In genomic region chr9:119082039-119082438, GRCm38 (mm10) we compare ENCODE assay signal across 10 mouse cellular contexts. TPM values are rescaled to one million over a fixed set of nuclear protein-coding genes. Genes with fewer than 3 reads are reported as not detected.
DNase-seq lines count a peak whose midpoint lies in the region; ATAC-seq and TF ChIP-seq lines count a peak whose summit lies in the region.
"Had no signal": no experiment of that assay in that cellular context is flagged by ENCODE, and none has a peak within 500 bp of the region (broad histone marks: within the 10 kb centered on the region; RNA-seq: fewer than 3 reads in every experiment).

No protein-coding gene starts in this region.

- H3K9me3 ChIP-seq in stomach, embryonic 14.5 days (ENCODE audit: control insufficient read depth, low read depth, low read length): no peaks in the 10 kb centered on the region
- H3K9me3 ChIP-seq in stomach, postnatal 0 days (ENCODE audit: control insufficient read depth, low read length): no peaks in the 10 kb centered on the region
- H3K9me3 ChIP-seq in forebrain, embryonic 16.5 days (ENCODE audit: control insufficient read depth, low read length): no peaks in the 10 kb centered on the region
- no peaks in the 10 kb centered on the region for H3K9me3 ChIP-seq in midbrain, embryonic 11.5 days (ENCODE audit: control insufficient read depth, low read length)

- peak; percentile 36; the same call in 1 of the 2 replicates for ATAC-seq in stomach, embryonic 14.5 days (ENCODE audit: insufficient number of reproducible peaks, insufficient read depth, low FRiP score, low read depth)
- no peak for ATAC-seq in stomach, postnatal 0 days (ENCODE audit: low FRiP score, low TSS enrichment)
- ATAC-seq in forebrain, embryonic 16.5 days: peak; percentile 74
- peak; percentile 92 for ATAC-seq in midbrain, embryonic 11.5 days (ENCODE audit: low FRiP score)
- ATAC-seq: Patski had no signal

- H3K4me1 ChIP-seq in stomach, embryonic 14.5 days (ENCODE audit: control insufficient read depth, insufficient read depth, low read length): peaks cover 16% of the 10 kb centered on the region
- H3K4me1 ChIP-seq in stomach, postnatal 0 days (replicated peaks; ENCODE audit: control insufficient read depth, insufficient read depth): no peaks in the 10 kb centered on the region
- peaks cover 10% of the 10 kb centered on the region for H3K4me1 ChIP-seq in forebrain, embryonic 16.5 days (replicated peaks; ENCODE audit: control insufficient read depth, insufficient read depth, low read length)
- H3K4me1 ChIP-seq in midbrain, embryonic 11.5 days (ENCODE audit: control insufficient read depth, insufficient read depth, low read length): peaks cover 13% of the 10 kb centered on the region
- H3K4me1 ChIP-seq in cerebellum, adult 2 months (ENCODE audit: control insufficient read depth, insufficient read depth, low read length): no peaks in the 10 kb centered on the region; the same call in 1 of the 2 replicates

- no peak overlapping the region for H3K9ac ChIP-seq in stomach, embryonic 14.5 days (replicated peaks; ENCODE audit: low read depth, low read length)
- no peak overlapping the region for H3K9ac ChIP-seq in stomach, postnatal 0 days (ENCODE audit: low read length)
- peak overlapping the region; percentile 35; the same call in 1 of the 2 replicates for H3K9ac ChIP-seq in forebrain, embryonic 16.5 days (replicated peaks; ENCODE audit: low read depth, low read length)
- peak overlapping the region; percentile 40 for H3K9ac ChIP-seq in midbrain, embryonic 11.5 days (ENCODE audit: low read length)

- H3K27me3 ChIP-seq in stomach, embryonic 14.5 days (ENCODE audit: control insufficient read depth, insufficient read depth, low read length): no peaks in the 10 kb centered on the region
- no peaks in the 10 kb centered on the region for H3K27me3 ChIP-seq in stomach, postnatal 0 days (ENCODE audit: control insufficient read depth, insufficient read depth, low read length)
- H3K27me3 ChIP-seq in forebrain, embryonic 16.5 days (replicated peaks; ENCODE audit: control insufficient read depth, insufficient read depth, low read length): no peaks in the 10 kb centered on the region
- no peaks in the 10 kb centered on the region for H3K27me3 ChIP-seq in midbrain, embryonic 11.5 days (ENCODE audit: control insufficient read depth, insufficient read depth, low read length)
- no peaks in the 10 kb centered on the region for H3K27me3 ChIP-seq in cerebellum, adult 2 months (ENCODE audit: control insufficient read depth, insufficient read depth, low read length)
- H3K27me3 ChIP-seq: Patski had no signal

- peaks cover 3% of the 10 kb centered on the region; the same call in 1 of the 2 replicates for H3K36me3 ChIP-seq in stomach, embryonic 14.5 days (ENCODE audit: control insufficient read depth, insufficient read depth, low read length)
- H3K36me3 ChIP-seq in stomach, postnatal 0 days (ENCODE audit: control insufficient read depth, insufficient read depth, low read length): peaks cover 8% of the 10 kb centered on the region
- H3K36me3 ChIP-seq in forebrain, embryonic 16.5 days (ENCODE audit: control insufficient read depth, insufficient read depth): no peaks in the 10 kb centered on the region
- H3K36me3 ChIP-seq in midbrain, embryonic 11.5 days (ENCODE audit: control insufficient read depth, insufficient read depth, low read length): no peaks in the 10 kb centered on the region

- no peak overlapping the region for H3K4me3 ChIP-seq in stomach, embryonic 14.5 days (ENCODE audit: low read depth, low read length)
- no peak overlapping the region for H3K4me3 ChIP-seq in stomach, postnatal 0 days (ENCODE audit: low read depth, low read length)
- H3K4me3 ChIP-seq in forebrain, embryonic 16.5 days (replicated peaks; ENCODE audit: low read length): no peak overlapping the region
- no peak overlapping the region for H3K4me3 ChIP-seq in midbrain, embryonic 11.5 days (ENCODE audit: low read depth, low read length)
- H3K4me3 ChIP-seq in cerebellum, adult 2 months (replicated peaks; ENCODE audit: insufficient read depth, low read depth, low read length): no peak overlapping the region

- TF ChIP-seq CTCF in stomach, postnatal 0 days (IDR thresholded peaks at IDR 0.05; ENCODE audit: low read depth): no peak
- TF ChIP-seq CTCF in cerebellum, adult 2 months (IDR thresholded peaks at IDR 0.05; ENCODE audit: borderline replicate concordance, insufficient read depth, low read depth, low read length): no peak

- WGBS in stomach, embryonic 14.5 days: 32% methylated on average over 8 of the region's 8 CpGs
- 40% methylated on average over 8 of the region's 8 CpGs for WGBS in stomach, postnatal 0 days
- WGBS in forebrain, embryonic 16.5 days: 6% methylated on average over 8 of the region's 8 CpGs
- WGBS in midbrain, embryonic 11.5 days: 4% methylated on average over 8 of the region's 8 CpGs
- WGBS in cerebellum, adult 2 months: 32% methylated on average over 8 of the region's 8 CpGs

- TF ChIP-seq POLR2A in cerebellum, adult 2 months (IDR thresholded peaks at IDR 0.05; ENCODE audit: borderline replicate concordance, insufficient read depth, low read length): no peak

- no peak overlapping the region for H3K4me2 ChIP-seq in stomach, embryonic 14.5 days (replicated peaks; ENCODE audit: low read depth, low read length)
- no peak overlapping the region for H3K4me2 ChIP-seq in stomach, postnatal 0 days (replicated peaks; ENCODE audit: low read depth)
- H3K4me2 ChIP-seq in forebrain, embryonic 16.5 days (ENCODE audit: low read length): no peak overlapping the region
- no peak overlapping the region for H3K4me2 ChIP-seq in midbrain, embryonic 11.5 days

- DNase-seq in stomach, postnatal 0 days (ENCODE audit: low spot score): no peak
- peak; percentile 91 for DNase-seq in midbrain, embryonic 11.5 days (ENCODE audit: low spot score, missing footprints)
- no peak for DNase-seq in cerebellum, adult 8-10 months
- no peak for DNase-seq in cerebellum, adult 2 months
- no peak for DNase-seq in lung, postnatal 36 days
- DNase-seq: lung, postnatal 10 days; thymus, postnatal 36 days had no signal

- H3K27ac ChIP-seq in stomach, embryonic 14.5 days (ENCODE audit: low read length): peak overlapping the region; percentile 81
- no peak overlapping the region for H3K27ac ChIP-seq in stomach, postnatal 0 days (replicated peaks)
- H3K27ac ChIP-seq in forebrain, embryonic 16.5 days (ENCODE audit: low read length): peak overlapping the region; percentile 19; the same call in 1 of the 2 replicates
- H3K27ac ChIP-seq in midbrain, embryonic 11.5 days (ENCODE audit: low read depth, low read length): peak overlapping the region; percentile 81
- no peak overlapping the region for H3K27ac ChIP-seq in cerebellum, adult 2 months (ENCODE audit: insufficient read depth, low read length)

- no peak for TF ChIP-seq EP300 in stomach, postnatal 0 days (optimal IDR thresholded peaks at IDR 0.05)

RNA-seq across cellular contexts. Expression of gene Plcd1, which starts 11.3 kb away (rescaled TPM):
- polyA plus RNA-seq in stomach, embryonic 14.5 days (2014; fragmentation: Nextera tagmentation; extraction: Ambion mirVana): 44.2 and 44.3 TPM in 2 replicates
- polyA plus RNA-seq in stomach, postnatal 0 days (2015; fragmentation: Nextera tagmentation; extraction: Ambion mirVana): 35.3 and 39.2 TPM in 2 replicates
- 12.9 and 13.0 TPM in 2 replicates for polyA plus RNA-seq in forebrain, embryonic 16.5 days (2015; fragmentation: Nextera tagmentation; extraction: Ambion mirVana)
- 24.2 and 25.8 TPM in 2 replicates for polyA plus RNA-seq in midbrain, embryonic 11.5 days (2014; fragmentation: Nextera tagmentation; extraction: Ambion mirVana)
- 14.7 and 16.3 TPM in 2 replicates for polyA plus RNA-seq in cerebellum, adult 2 months (2012; rRNA removed)

RNA-seq across cellular contexts. Expression of gene Dlec1, which starts 20.2 kb away (rescaled TPM):
- polyA plus RNA-seq in stomach, embryonic 14.5 days (2014; fragmentation: Nextera tagmentation; extraction: Ambion mirVana): 0.65 and 0.66 TPM in 2 replicates
- 0.18 TPM in 2 replicates for polyA plus RNA-seq in stomach, postnatal 0 days (2015; fragmentation: Nextera tagmentation; extraction: Ambion mirVana)
- 0.47 and 0.57 TPM in 2 replicates for polyA plus RNA-seq in forebrain, embryonic 16.5 days (2015; fragmentation: Nextera tagmentation; extraction: Ambion mirVana)
- 0.51 and 0.65 TPM in 2 replicates for polyA plus RNA-seq in midbrain, embryonic 11.5 days (2014; fragmentation: Nextera tagmentation; extraction: Ambion mirVana)
- 1.2 and 2.1 TPM in 2 replicates for polyA plus RNA-seq in cerebellum, adult 2 months (2012; rRNA removed)

RNA-seq across cellular contexts. Expression of gene Vill, which starts 29.5 kb away (rescaled TPM):
- 31.6 and 37.9 TPM in 2 replicates for polyA plus RNA-seq in stomach, embryonic 14.5 days (2014; fragmentation: Nextera tagmentation; extraction: Ambion mirVana)
- polyA plus RNA-seq in stomach, postnatal 0 days (2015; fragmentation: Nextera tagmentation; extraction: Ambion mirVana): 55.0 and 61.3 TPM in 2 replicates
- polyA plus RNA-seq in forebrain, embryonic 16.5 days (2015; fragmentation: Nextera tagmentation; extraction: Ambion mirVana): 1.5 and 2.8 TPM in 2 replicates
- 7.8 and 8.3 TPM in 2 replicates for polyA plus RNA-seq in midbrain, embryonic 11.5 days (2014; fragmentation: Nextera tagmentation; extraction: Ambion mirVana)
- polyA plus RNA-seq in cerebellum, adult 2 months (2012; rRNA removed): 0.47 and 0.57 TPM in 2 replicates

Comparison
In these comparisons a context has a peak if more than half of its experiments do, and no peak if none do; other contexts are left out.
1. H3K27ac ChIP-seq: peak in stomach, embryonic 14.5 days (single experiment), forebrain, embryonic 16.5 days (single experiment) and midbrain, embryonic 11.5 days (single experiment); none in stomach, postnatal 0 days (single experiment) and cerebellum, adult 2 months (single experiment).
2. H3K9ac ChIP-seq: peak in forebrain, embryonic 16.5 days (single experiment) and midbrain, embryonic 11.5 days (single experiment); none in stomach, embryonic 14.5 days (single experiment) and stomach, postnatal 0 days (single experiment).